Mouse (Mus musculus): Measurements from ENCODE around the gene Tmem95.
"Not testable (repeated sequence)": the region's sequence is repeated elsewhere in the genome, so short reads cannot be mapped to it uniquely, and the experiment has no call there.

The Tmem95 gene

GRCm38 (mm10) chr11:69877878-69878277 lies at the start of gene Tmem95:
TSS of gene Tmem95 (minus strand) at chr11:69878018.
- no peak for DNase-seq (ENCODE audit: low read depth, low spot score)

- no peak for DNase-seq (ENCODE audit: low read depth, low spot score)
These were observed 49.7 kb upstream of the Tmem95 start for GRCm38 (mm10) chr11:69927501-69927900.

DNA sequence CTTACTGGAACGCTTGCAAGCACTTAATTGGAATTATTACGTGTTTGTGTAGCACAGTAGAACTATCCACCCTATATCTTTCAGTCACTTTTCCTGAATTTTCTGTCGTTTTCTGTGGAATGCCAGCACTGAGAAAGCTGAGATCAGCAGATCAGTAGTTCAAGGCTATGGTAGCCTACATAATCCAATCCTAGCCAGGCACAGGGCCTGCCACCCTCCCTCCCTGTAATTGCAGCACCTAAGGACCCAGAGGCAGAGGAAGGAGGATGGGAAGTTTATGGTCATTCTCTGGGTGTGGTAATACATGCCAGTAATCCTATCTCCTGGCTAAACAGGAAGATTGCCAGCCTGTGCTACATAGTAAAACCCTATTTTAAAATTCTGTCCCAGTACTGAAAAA lies 45.0 kb upstream of the Tmem95 start:
- DNase-seq (ENCODE audit: low read depth, low spot score): no peak

DNA sequence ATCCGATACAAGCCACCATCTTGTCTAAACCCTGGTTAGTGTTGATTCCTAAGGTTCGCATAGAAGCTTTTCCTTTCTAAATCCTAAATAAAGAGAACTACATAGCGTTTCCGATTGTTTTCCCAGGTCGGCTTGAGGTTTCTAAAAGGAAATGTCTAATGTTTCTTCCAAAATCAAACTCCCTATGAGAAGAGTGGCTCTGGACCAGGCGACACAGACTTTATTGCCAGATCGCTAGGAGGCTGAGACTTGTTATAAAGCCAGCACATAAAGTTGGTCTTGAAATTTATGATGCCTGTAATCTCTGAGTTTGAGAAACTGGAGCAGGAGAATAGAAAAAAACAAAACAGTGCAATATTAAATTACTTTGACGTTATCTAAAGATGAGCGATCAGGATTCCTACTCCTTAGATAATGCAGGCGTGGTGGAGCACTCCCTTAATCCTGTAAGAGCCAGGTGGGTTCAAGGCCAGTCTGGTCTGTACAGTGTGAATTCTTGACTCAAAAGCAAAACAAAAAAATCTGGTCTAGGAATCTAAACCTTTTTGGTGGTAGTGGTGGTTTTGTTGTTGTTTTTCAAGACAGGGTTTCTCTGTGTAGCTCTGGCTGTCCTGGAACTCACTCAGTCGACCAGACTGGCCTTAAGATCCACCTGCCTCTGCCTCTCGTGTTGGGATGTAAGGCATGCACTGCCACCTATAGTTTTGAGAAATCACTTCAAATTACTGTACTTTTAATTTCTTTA lies 44.4 kb upstream of the Tmem95 start:
- no peak for DNase-seq (ENCODE audit: low read depth, low spot score)

DNA sequence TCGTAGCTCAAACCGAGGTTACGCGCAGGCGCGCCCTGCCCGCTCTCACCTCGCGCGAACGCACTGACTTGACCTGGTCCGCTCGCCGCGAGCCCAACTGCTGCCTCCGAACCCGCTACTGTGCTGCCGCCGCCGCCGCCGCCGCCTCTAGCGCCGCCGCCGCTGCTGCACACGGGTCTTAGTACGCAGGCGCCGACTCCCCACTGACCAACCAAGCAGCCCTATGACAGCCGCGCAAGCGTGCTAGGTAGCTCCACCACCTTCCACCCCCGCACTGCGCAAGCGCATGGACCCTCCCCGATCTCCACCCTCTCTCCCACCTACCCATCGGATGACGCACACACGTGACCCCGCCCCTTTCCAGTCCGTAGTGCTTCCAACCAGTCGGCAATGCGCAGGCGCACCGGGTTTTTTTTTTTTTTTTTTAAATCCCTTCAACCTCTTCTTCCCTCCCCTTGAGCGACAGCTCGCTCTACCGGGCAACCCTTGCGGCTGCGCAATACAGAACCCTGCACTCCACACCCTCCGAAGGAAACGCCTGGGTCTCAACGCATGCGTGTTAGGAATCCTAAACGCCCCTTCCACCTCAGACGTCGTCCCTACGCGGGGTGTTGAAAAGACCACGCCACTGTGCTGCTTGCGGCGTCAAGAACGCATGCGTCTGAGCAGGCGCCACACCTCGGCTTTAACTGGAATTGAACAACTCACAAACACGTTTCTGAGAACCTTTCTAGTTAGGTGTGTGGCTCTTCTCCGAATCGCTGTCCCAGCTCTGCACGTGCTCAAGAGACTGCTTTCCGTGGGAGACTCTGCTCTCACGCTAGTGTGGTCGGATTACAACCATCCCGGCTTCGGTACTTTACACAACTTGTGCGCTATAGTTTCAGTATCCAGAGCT lies 43.5 kb upstream of the Tmem95 start, which contains the start of gene Eif5a:
Gene Eif5a, minus strand, starts transcription at position 845 of the 898 bp plus-strand sequence.
- DNase-seq (ENCODE audit: low read depth, low spot score): peak; percentile 100

GRCm38 (mm10) chr11:69920266-69921031 lies 42.6 kb upstream of the Tmem95 start:
- DNase-seq (ENCODE audit: low read depth, low spot score): no peak

DNA sequence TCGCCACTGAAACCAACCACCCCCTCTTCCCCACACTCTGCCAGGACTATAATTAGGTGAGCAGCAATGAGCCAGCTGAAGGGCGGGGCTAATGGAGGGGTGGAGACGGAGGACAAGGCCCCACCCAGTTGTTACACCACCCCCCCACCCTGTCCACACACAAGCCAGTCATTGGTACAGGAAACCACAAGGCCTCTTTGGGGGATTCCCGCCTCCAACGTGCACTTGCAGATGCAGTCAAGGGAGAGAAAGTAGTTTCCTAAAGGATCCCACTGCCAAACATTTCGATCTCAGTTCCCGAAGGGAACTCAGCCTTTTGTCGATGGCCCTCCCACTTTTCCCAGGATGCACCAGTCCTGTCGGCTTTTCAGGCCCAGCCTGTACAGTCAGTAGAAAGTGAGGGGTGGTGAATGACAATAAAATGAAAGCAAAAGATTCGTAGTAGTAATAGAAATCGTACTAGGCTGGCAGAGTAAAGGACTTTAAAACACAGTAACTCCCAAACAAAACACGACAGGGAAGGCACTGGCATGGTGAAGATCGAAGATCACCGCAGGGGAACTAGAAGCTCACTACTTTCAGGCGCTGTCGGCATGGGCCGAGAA lies 41.9 kb upstream of the Tmem95 start:
- DNase-seq (ENCODE audit: low read depth, low spot score): no peak

GRCm38 (mm10) chr11:69919053-69919452 lies 41.2 kb upstream of the Tmem95 start:
- DNase-seq (ENCODE audit: low read depth, low spot score): no peak

DNA sequence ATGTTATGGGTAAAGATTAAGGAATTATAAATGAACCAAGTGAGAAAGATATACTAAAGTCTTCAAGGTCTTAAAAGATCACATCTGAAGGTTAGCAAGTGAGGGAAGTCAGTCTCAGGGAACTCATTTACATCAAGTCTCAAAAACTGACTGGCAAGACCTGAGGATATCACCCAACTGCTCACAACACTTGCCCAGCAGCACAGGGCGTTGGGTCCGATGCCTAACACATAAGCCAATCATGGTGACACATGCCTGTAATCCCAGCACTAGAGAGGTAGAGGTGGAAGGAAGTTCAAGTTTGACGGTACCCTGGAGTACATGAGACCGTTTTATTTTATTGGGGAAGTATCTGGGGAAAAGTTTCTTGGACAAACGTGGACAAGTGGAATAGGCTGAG lies 40.3 kb upstream of the Tmem95 start:
- DNase-seq (ENCODE audit: low read depth, low spot score): no peak

GRCm38 (mm10) chr11:69917379-69917948 lies 39.6 kb upstream of the Tmem95 start:
- DNase-seq (ENCODE audit: low read depth, low spot score): no peak

- DNase-seq (ENCODE audit: low read depth, low spot score): not testable (repeated sequence)
These were observed 39.0 kb upstream of the Tmem95 start for GRCm38 (mm10) chr11:69916652-69917378.

GRCm38 (mm10) chr11:69915667-69916627 lies 38.1 kb upstream of the Tmem95 start:
- DNase-seq (ENCODE audit: low read depth, low spot score): no peak

DNA sequence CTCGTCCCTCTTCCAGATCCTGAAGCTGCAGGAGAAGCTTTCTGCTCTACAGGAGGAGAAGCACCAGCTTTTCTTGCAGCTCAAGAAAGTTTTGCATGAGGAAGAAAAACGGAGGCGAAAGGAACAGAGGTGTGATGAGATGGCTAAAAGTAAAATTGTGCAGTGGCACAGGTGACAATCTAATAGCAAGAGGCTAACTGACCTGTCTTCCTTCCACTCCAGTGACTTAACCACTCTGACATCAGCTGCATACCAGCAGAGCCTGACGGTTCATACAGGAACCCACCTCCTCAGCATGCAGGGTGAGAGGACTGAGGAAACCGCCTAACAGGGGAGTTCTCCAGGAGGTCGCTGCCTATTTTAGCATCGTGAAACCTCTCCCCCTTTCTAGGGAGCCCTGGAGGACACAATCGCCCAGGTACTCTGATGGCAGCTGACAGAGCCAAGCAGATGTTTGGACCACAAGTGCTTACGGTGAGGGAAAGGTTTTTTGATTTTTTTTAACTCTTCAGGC lies 37.2 kb upstream of the Tmem95 start:
- no peak for DNase-seq (ENCODE audit: low read depth, low spot score)

DNA sequence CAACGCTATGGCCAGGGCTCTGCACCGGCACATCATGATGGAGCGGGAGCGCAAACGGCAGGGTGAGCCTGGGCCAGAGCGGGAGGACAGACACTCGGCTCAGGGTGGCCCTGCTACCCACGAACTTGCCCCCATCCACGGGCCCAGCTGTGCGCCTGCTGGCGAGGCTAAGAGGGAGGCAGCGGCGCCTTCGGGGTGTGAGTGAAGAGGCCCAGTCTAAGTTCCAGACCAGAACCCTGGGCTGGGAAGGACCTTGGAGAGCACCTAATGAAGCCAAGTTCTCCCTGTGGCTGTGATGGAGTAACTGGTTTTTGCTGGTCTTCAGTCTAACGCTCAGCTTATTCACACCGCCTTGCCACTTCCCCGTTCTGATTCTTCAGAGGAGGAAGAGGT lies 36.5 kb upstream of the Tmem95 start:
- no peak for DNase-seq (ENCODE audit: low read depth, low spot score)

GRCm38 (mm10) chr11:69913554-69914371 lies 35.9 kb upstream of the Tmem95 start, which contains the start of gene Gps2:
TSS of gene Gps2 (plus strand) at chr11:69913888.
- peak; percentile 93 for DNase-seq (ENCODE audit: low read depth, low spot score)

DNA sequence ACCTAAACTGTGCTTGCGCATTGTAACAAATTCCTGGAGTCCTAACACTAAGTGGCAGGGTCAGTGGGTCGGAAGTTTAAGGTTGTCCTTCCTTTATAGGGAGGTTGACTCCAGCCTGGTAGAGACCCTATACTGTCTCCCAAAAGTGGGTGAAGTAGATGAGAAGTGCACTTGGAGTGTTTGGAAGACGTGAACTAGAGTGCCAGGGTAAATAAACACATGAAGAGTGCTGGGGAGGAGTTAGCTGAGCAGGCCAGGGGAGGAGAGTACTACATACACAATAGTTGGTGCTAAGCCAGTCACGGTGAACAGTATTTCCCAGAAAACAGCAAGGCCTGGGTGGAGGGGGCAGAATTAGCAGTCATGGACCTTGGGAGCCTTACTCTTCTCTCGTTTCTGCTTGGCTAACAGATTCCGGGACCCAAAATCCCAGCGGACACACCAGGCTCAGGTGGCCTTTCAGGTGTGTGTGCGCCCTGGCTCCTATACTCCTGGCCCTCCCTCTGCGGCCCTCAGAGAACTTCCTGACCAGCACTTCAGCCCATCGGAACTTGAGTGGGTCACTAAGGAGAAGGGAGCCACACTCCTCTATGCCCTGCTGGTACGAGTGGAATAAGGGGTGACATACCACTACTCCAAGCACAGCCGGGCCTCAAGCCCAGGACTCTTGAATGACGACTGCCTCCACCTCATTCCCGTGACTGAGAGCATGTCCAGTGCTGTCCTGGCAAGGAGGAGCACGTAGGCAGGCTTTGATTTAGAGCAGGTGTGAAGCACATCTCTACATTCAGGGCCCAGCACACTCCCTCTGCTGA lies 35.1 kb upstream of the Tmem95 start:
- DNase-seq (ENCODE audit: low read depth, low spot score): no peak

GRCm38 (mm10) chr11:69911701-69912100 lies 33.9 kb upstream of the Tmem95 start:
- DNase-seq (ENCODE audit: low read depth, low spot score): no peak

Data from brain, embryonic 18.5 days (tissue).